Mouse (Mus musculus) spleen, postnatal 10 days (tissue): ENCODE results near the gene Tle6.

Experiments
- DNase-seq, 2 experiments: peaks; one replicate each; pipeline ENCODE4 v3.0.0; 2021 to 2022; ENCODE audit warnings: low spot score in 2 of 2

Tle6 gene

DNA sequence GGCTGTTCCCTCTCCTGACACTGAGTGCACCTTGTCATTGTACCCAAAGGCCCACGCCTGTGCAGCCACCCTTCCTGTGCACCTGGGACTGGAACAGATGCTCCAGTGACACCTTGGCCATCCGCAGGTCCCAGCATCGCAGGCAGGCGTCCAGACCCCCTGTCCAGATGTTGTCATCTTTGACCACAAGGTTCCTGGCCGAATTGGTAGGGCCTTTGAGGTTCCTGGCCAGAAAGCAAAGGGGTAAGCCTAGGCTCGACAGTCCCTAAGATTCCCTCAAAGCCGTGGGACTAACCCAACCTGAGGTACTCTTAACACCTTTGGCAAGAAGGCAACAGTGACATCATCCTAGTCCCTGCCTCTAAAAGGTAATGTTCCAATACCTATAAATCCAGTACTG is 8.2 kb downstream of the Tle6 start:
- DNase-seq = no peak

DNA sequence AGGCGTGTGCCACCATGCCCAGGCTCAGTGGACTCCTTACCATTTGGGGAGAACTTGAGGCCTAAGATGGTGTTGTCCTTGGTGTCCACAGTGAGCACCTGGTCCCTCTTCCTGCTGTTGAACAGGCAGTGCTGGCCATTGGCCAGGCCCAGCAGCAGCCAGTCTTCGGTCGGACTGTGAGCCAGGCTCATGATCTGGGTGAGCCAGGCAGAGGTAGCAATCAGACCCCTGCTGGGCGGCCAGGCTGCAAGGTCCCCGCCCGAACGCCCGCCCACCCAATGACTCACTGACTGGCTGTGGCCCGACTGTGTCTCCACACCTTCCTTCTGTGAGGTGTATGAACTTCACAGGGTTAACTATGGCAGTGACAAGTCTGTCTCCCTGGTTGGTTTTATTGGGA is 9.0 kb downstream of the Tle6 start:
- no peak for DNase-seq

DNA sequence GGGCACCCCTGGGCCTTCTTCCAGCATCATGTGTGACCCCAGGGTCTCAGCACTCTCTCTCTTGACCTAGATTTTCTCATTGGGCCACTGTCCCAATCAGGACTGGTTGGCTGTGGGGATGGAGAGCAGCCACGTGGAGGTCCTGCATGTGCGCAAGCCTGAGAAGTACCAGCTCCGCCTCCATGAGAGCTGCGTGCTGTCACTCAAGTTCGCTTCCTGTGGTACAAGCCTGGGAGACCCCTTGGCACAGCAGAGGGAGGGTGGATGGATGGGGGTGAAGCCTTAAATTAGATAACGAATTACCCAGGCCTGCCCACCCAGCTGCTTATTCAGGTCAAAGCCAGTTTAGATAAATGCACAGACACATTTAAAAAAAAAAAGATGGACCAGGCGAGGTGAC is 12.1 kb downstream of the Tle6 start:
- DNase-seq = no peak

DNA sequence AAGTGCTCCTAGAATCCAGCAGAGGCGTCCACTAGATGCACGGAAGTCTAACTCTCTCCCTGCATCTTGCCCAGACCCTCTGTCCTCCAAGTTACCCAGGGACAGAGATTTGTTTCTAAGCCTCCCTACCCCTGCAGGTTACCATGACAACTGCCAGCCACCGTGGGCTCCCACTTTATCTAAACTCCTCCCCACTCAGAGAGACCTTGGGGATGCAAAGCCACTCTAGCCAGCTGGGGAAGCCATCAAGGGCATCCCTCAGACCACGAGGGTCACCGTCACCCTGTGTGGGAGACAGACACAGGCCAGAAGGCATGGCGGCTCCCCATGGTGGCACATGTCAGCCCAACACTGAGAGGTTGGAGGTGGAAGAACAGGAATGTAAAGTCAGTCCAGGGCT is 17.5 kb downstream of the Tle6 start:
- no peak for DNase-seq

- peak in 1 of 2 experiments; percentile 59 for DNase-seq
Measured at GRCm38 (mm10) chr10:81580441-81581070, 20.3 kb downstream of the Tle6 start.

GRCm38 (mm10) chr10:81579967-81580366 is 20.9 kb downstream of the Tle6 start:
- no peak for DNase-seq

DNA sequence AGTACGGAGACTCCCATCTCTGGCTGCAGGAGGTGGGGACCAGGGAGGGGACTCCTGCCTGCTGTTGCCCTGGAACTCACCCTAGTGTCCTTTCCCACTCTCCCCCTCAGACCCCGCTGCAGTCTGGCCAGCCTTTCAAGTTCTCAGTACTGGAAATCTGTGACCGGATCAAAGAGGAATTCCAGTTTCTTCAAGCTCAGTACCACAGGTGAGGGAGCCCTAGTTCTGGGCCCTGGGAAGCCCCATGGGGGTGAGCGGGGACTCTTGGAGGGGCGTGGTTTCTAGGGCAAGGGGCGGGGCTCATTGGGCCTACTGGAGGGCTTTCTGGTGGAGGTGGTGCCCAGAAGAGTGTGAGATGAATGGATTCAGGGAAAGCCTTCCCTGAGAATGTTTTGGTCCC is 25.2 kb downstream of the Tle6 start:
- peak in 1 of 2 experiments; percentile 40 for DNase-seq

DNA sequence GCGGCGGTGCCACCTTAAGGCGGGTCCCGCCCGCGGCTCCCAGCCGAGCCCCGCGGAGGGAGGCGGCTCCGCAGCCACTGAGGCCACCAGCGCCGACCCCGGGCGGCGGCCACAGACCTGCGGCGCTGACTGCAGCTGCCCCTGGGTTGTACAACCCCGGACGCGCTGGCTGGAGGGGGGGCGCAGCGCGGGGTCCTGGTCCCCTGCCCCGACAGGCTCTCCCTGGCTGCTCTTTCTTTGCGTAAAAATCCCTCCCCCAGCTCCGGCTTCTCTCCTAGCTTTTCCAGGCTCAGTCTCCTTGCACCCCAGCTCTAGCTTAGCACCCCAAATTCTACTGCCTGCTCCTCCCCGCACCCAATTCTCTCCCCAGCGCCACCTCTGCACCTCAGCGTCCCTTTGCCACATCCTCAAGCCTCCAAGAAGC is 25.7 kb downstream of the Tle6 start:
- no peak for DNase-seq

GRCm38 (mm10) chr10:81574081-81575056 is 26.5 kb downstream of the Tle6 start, which contains the start of gene Tle2:
TSS of gene Tle2 (plus strand) at chr10:81574561.
- DNase-seq = peak in 1 of 2 experiments; percentile 40

DNA sequence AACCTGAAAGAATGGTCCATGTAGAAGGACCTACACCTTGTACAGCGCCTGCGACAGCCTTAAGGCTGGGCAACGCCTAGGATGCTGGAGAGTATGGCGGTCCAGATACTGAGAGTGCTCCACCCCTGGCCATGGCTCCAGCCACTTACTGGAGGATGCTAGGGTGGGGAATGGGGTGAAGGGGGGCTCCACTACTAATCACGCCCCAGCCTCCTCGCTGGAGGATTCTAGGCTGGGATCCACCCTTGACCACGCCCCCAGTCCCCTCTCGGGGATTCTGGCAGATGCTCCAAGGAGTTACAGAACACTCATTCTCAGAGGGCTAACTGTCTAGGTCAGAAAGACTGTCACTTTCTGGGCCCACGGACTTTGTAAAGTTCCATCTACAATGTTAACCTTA is 27.9 kb downstream of the Tle6 start:
- DNase-seq = peak in 1 of 2 experiments; percentile 40

GRCm38 (mm10) chr10:81572133-81572671 is 28.7 kb downstream of the Tle6 start:
- no peak for DNase-seq

GRCm38 (mm10) chr10:81571501-81571876 is 29.4 kb downstream of the Tle6 start:
- DNase-seq = peak; percentile 79 to 92

GRCm38 (mm10) chr10:81570831-81571500 is 29.9 kb downstream of the Tle6 start:
- peak; percentile 67 to 84 for DNase-seq

GRCm38 (mm10) chr10:81570238-81570800 is 30.6 kb downstream of the Tle6 start:
- no peak for DNase-seq

DNA sequence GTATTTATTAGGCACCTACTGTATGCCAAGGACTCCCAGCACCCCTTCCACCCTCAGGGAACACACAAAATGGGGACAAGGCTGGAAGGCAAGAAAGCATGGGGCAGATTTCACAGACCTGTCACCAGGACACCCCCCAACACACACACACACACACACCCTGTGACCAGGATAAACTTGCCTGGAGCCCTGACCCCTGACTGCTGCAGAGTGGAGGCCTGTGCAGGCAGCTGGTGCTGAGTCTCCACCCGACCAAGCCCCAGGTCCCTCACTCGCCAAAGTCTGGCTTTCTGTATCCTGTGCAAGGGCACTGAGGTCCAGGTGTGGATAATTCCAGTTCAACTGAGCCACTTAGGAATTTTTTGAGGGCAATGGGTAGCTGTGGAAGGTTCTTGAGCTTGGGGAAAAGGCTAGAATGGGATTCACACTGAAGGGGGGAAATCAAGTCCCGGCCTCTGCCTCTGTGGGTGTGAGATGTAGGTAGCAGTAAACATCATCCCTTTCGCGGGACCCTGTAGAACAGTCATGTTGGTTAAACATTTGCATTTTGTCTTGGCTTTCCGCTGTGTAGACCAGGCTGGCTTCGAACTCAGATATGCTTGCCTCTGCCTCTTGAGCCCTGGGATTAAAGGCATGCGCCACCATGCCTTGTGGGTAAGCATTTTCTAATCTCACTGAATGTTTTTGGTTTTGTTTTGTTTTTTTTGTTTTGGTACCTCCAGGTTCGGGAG is 31.2 kb downstream of the Tle6 start:
- DNase-seq = no peak

GRCm38 (mm10) chr10:81568381-81569191 is 32.3 kb downstream of the Tle6 start:
- no peak for DNase-seq

DNA sequence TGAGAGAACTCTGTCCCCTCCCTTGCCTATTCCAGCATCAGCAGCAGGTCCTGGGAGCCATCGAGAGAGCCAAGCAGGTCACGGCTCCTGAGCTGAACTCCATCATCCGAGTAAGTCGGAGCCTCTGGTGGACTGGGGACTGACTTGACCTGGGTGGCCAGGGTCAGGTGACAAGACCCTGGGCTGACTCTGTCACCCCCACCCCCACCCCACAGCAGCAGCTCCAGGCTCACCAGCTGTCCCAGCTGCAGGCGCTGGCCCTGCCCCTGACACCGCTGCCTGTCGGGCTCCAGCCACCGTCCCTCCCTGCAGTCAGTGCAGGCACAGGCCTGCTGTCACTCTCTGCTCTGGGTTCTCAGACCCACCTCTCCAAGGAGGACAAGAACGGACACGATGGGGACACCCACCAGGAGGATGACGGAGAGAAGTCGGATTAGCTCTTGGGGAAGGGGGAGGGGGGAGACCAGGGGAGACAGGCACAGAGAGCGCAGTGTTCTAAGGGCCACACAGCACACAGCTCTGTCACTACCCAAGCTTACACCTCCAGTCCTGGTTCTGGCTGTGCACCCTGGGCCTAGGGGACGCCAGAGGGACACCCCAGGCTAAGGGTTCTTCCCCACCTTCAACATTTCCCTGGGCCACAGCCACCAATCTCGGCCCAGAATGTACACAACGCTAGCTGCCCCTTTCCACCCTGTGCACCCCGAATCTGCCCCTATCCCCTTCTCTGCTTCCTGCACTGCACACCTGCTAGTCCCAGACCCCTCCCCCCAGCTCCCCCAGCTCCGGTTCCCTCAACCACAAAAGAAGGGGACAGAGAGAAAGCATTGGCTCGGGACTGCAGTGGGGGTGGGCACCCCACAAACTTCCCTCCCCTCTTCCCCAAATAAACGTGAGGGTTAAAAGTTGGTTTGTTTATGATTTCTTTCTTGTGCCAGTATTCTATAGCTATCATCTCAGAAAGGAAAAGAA is 35.3 kb downstream of the Tle6 start:
- no peak for DNase-seq

- DNase-seq = peak in 1 of 2 experiments; percentile 81
Measured at GRCm38 (mm10) chr10:81564734-81565133, 36.1 kb downstream of the Tle6 start.

DNA sequence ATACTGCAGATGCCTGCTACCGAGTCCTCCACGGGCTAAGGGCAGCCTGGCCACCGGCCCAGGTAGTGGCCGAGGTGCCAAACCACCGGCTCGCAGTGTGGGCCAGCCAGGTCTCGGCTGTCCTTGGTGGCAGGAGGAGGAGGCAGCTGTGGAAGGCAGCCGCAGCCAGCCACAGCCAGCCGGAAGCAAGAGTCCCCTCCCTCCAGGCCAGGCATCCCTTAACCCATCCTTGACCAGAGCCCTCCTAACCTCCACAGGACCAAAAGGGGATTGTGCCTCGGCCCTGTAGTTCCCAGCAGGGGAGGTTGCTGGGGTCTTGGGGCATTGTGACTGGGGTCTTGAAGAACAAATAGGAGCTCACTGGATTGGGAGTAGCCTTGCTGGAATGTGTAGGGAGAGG is 36.7 kb downstream of the Tle6 start:
- no peak for DNase-seq
